Mouse (Mus musculus): ENCODE results near the gene Olfr519. TPM values are rescaled to one million over a fixed set of nuclear protein-coding genes. Genes with fewer than 3 reads are reported as not detected.

Olfr519 gene
- total RNA-seq (2021): not detected
- long read RNA-seq, experiment 1: 0 reads
- long read RNA-seq, experiment 2: 0 reads

- no peak for DNase-seq
- intact Hi-C loops (cut with DNase I): no loop called here
Measured at GRCm38 (mm10) chr7:108894320-108894719, at the start of gene Olfr519. Gene Olfr519, minus strand, starts transcription at chr7:108894420.

- intact Hi-C loops (cut with DNase I): no loop called here
- DNase-seq: peak in 1 of 2 experiments; percentile 43
Measured at GRCm38 (mm10) chr7:108944002-108944401, 49.8 kb upstream of the Olfr519 start.

GRCm38 (mm10) chr7:108941466-108941865 lies 47.2 kb upstream of the Olfr519 start:
- no peak for DNase-seq
- intact Hi-C loops (cut with DNase I): no loop called here

- intact Hi-C loops (cut with DNase I): no loop called here
- DNase-seq: no peak
Measured at GRCm38 (mm10) chr7:108936591-108936990, 42.4 kb upstream of the Olfr519 start.

- DNase-seq: no peak
- intact Hi-C loops (cut with DNase I): loop anchor here (2.0 kb wide), 1 partner anchor 121 kb away; no protein-coding TSS in a partner anchor
Measured at GRCm38 (mm10) chr7:108935411-108935810, 41.2 kb upstream of the Olfr519 start.

- intact Hi-C loops (cut with DNase I): loop anchor here (2.0 to 5.0 kb wide), 2 partner anchors 83 to 120 kb away; partner anchors contain the start of gene Olfr516
- no peak for DNase-seq
Measured at GRCm38 (mm10) chr7:108934836-108935235, 40.6 kb upstream of the Olfr519 start.

GRCm38 (mm10) chr7:108933794-108934731 lies 39.8 kb upstream of the Olfr519 start, which contains the start of gene Eif3f:
Gene Eif3f, plus strand, starts transcription at chr7:108934417.
- peak; percentile 93 to 94 for DNase-seq
- intact Hi-C loops (cut with DNase I): loop anchor here (2.0 to 5.0 kb wide), 2 partner anchors 82 to 119 kb away; partner anchors contain the start of gene Olfr516

- intact Hi-C loops (cut with DNase I): loop anchor here (5.0 kb wide), 1 partner anchor 78 kb away; the partner anchor contains the start of gene Olfr516
- peak in 1 of 2 experiments; percentile 21 for DNase-seq
Measured at GRCm38 (mm10) chr7:108929726-108930393, 35.6 kb upstream of the Olfr519 start, which contains the start of gene Nlrp10. Gene Nlrp10, minus strand, starts transcription at chr7:108930178.

- intact Hi-C loops (cut with DNase I): no loop called here
- no peak for DNase-seq
Measured at GRCm38 (mm10) chr7:108928280-108929188, 34.3 kb upstream of the Olfr519 start.

- no peak for DNase-seq
- intact Hi-C loops (cut with DNase I): no loop called here
Measured at GRCm38 (mm10) chr7:108927043-108927442, 32.8 kb upstream of the Olfr519 start.

GRCm38 (mm10) chr7:108903969-108904368 lies 9.7 kb upstream of the Olfr519 start:
- no peak for DNase-seq
- intact Hi-C loops (cut with DNase I): no loop called here

- intact Hi-C loops (cut with DNase I): no loop called here
- no peak for DNase-seq
Measured at GRCm38 (mm10) chr7:108884906-108885305, 9.3 kb downstream of the Olfr519 start, which contains the start of gene Olfr518. Gene Olfr518, minus strand, starts transcription at chr7:108885006.

GRCm38 (mm10) chr7:108872279-108872678 lies 21.9 kb downstream of the Olfr519 start, which contains the start of gene Olfr517:
Gene Olfr517, minus strand, starts transcription at chr7:108872379.
- intact Hi-C loops (cut with DNase I): no loop called here
- DNase-seq: no peak

GRCm38 (mm10) chr7:108850429-108850828 lies 43.8 kb downstream of the Olfr519 start, which contains the start of gene Olfr516:
Gene Olfr516, minus strand, starts transcription at chr7:108850529.
- intact Hi-C loops (cut with DNase I): loop anchor here (5.0 kb wide), 1 partner anchor 82 kb away; the partner anchor contains the start of genes Eif3f and Nlrp10
- DNase-seq: no peak

Other genes with a start within 250 kb of the Olfr519 start
- not detected for gene Olfr509, start 242.5 kb downstream of the Olfr519 start, total RNA-seq (2021)
- gene Olfr510, start 228.0 kb downstream of the Olfr519 start, total RNA-seq (2021): not detected
- not detected for gene Olfr512, start 181.1 kb downstream of the Olfr519 start, total RNA-seq (2021)
- gene Olfr513, start 143.4 kb downstream of the Olfr519 start, total RNA-seq (2021): not detected
- not detected for gene Olfr514, start 68.4 kb downstream of the Olfr519 start, total RNA-seq (2021)
- gene Olfr516, start 43.9 kb downstream of the Olfr519 start, total RNA-seq (2021): not detected
- not detected for gene Olfr517, start 22.0 kb downstream of the Olfr519 start, total RNA-seq (2021)
- not detected for gene Olfr518, start 9.4 kb downstream of the Olfr519 start, total RNA-seq (2021)
- 10 to 100 TPM; 16.4 to 17.9 TPM for gene Nlrp10, start 35.8 kb upstream of the Olfr519 start, total RNA-seq (2021)
- 10 to 100 TPM; 90.2 to 92.6 TPM for gene Eif3f, start 40.0 kb upstream of the Olfr519 start, total RNA-seq (2021)
- gene Tub, start 55.9 kb upstream of the Olfr519 start, total RNA-seq (2021): under 1 TPM; 0.46 to 0.48 TPM
- gene Ric3, start 188.9 kb upstream of the Olfr519 start, total RNA-seq (2021): under 1 TPM; 0.55 to 0.95 TPM

All from heart, postnatal 14 days (tissue).